Mouse (Mus musculus): ENCODE measurements at regions not wholly inside any gene's neighbourhood (a gene's known extent, or its start where the extent isn't known, plus 50 kb on each side); places are given as distances from the start of the nearest gene placed in this dataset.

- TF ChIP-seq POLR2A (IDR thresholded peaks at IDR 0.05; ENCODE audit: borderline replicate concordance, control insufficient read depth, low read depth, low read length) (no peak), CTCF (IDR thresholded peaks at IDR 0.05; ENCODE audit: control insufficient read depth, insufficient read depth, low read length) (no peak)
Observed at GRCm38 (mm10) chr11:57416011-57416410, 102.4 kb downstream of the Fam114a2 start.

All from bone marrow, adult 2 months (tissue).